Mouse (Mus musculus): ENCODE results near the gene Zfp988. TPM values are rescaled to one million over a fixed set of nuclear protein-coding genes. Genes with fewer than 3 reads are reported as not detected.
"Not testable (repeated sequence)": the region's sequence is repeated elsewhere in the genome, so short reads cannot be mapped to it uniquely, and the experiment has no call there.

Zfp988 gene
- polyA plus RNA-seq, 1 experiment: 0.07 TPM

- H3K4me3 ChIP-seq (ENCODE audit: control insufficient read depth, low read depth, low read length); H3K36me3 ChIP-seq (ENCODE audit: control insufficient read depth, insufficient read depth, low read length); H3K4me1 ChIP-seq (ENCODE audit: control insufficient read depth, insufficient read depth, low read length); H3K27me3 ChIP-seq (ENCODE audit: control insufficient read depth, insufficient read depth, low read length); H3K27ac ChIP-seq (ENCODE audit: control insufficient read depth, insufficient read depth, low read depth, low read length): not testable (repeated sequence)
Observed at GRCm38 (mm10) chr4:147361003-147361402, 55.5 kb downstream of the Zfp988 start, which contains the start of gene Zfp978. Zfp978 (plus strand) TSS chr4:147361303.

DNA sequence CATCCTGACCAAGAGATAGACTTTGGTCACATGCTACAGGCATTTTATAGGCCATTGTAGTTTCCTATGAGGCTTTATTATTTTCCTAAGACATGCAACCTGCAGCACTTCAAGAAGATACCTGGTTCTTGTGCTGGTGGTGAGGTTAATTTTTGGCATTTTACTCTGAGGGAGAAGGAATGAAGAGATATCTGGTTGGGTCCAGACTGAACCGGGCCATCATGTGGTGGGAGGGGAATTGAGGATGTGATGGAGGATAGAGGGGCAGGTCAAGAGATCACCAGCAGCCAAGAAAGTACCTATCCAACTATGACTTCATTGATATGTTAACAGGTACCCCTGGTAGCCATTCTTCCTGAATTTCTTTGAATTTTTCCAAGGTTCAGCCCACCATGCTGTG, 56.4 kb downstream of the Zfp988 start:
- not testable (repeated sequence) for H3K4me3 ChIP-seq (ENCODE audit: control insufficient read depth, low read depth, low read length); H3K27ac ChIP-seq (ENCODE audit: control insufficient read depth, insufficient read depth, low read depth, low read length); H3K27me3 ChIP-seq (ENCODE audit: control insufficient read depth, insufficient read depth, low read length); H3K36me3 ChIP-seq (ENCODE audit: control insufficient read depth, insufficient read depth, low read length); H3K4me1 ChIP-seq (ENCODE audit: control insufficient read depth, insufficient read depth, low read length)

- H3K4me3 ChIP-seq (ENCODE audit: control insufficient read depth, low read depth, low read length); H3K27me3 ChIP-seq (ENCODE audit: control insufficient read depth, insufficient read depth, low read length); H3K27ac ChIP-seq (ENCODE audit: control insufficient read depth, insufficient read depth, low read depth, low read length); H3K4me1 ChIP-seq (ENCODE audit: control insufficient read depth, insufficient read depth, low read length); H3K36me3 ChIP-seq (ENCODE audit: control insufficient read depth, insufficient read depth, low read length): not testable (repeated sequence)
Observed at GRCm38 (mm10) chr4:147369564-147369963, 64.1 kb downstream of the Zfp988 start.

- not testable (repeated sequence) for H3K27me3 ChIP-seq (ENCODE audit: control insufficient read depth, insufficient read depth, low read length); H3K4me1 ChIP-seq (ENCODE audit: control insufficient read depth, insufficient read depth, low read length); H3K36me3 ChIP-seq (ENCODE audit: control insufficient read depth, insufficient read depth, low read length); H3K27ac ChIP-seq (ENCODE audit: control insufficient read depth, insufficient read depth, low read depth, low read length); H3K4me3 ChIP-seq (ENCODE audit: control insufficient read depth, low read depth, low read length)
Observed at GRCm38 (mm10) chr4:147383199-147383598, 77.7 kb downstream of the Zfp988 start.

Other genes with a start within 250 kb of the Zfp988 start
- gene Zfp991, start 173.6 kb upstream of the Zfp988 start, polyA plus RNA-seq (2012; rRNA removed): 3.0 and 3.2 TPM in 2 replicates
- gene Zfp978, start 55.6 kb downstream of the Zfp988 start, polyA plus RNA-seq (2012; rRNA removed): 0.57 TPM in 1 of 2 replicates, not detected in the other
- gene Zfp982, start 186.7 kb downstream of the Zfp988 start, polyA plus RNA-seq (2012; rRNA removed): 1.4 and 1.5 TPM in 2 replicates
- gene Gm16503, start 234.5 kb downstream of the Zfp988 start, polyA plus RNA-seq (2012; rRNA removed): 0.08 and 0.11 TPM in 2 replicates
- not detected in 2 replicates for gene Zfp985, start 247.6 kb downstream of the Zfp988 start, polyA plus RNA-seq (2012; rRNA removed)

Data from testis, adult 2 months (tissue).